Mouse (Mus musculus) liver, embryonic 14 days (tissue): ENCODE measurements around the gene Gm49403. TPM values are rescaled to one million over a fixed set of nuclear protein-coding genes. Genes with fewer than 3 reads are reported as not detected.

Experiments
- polyA plus RNA-seq: library from polyadenylated mRNA; depleted of rRNA; stranded (reverse); fragments of >200 nt; gene quantifications from 2 replicates; pipeline ENCODE4 v1.2.3, GENCODE M21; 2012; rRNA removed

The Gm49403 gene
- not detected in 2 replicates for polyA plus RNA-seq

GRCm38 (mm10) chr19:8883616-8884015 lies at the start of gene Gm49403, which contains the start of gene Lbhd1:
Gene Gm49403 (plus strand): TSS chr19:8883930.
Gene Lbhd1 (plus strand): TSS chr19:8883732.

GRCm38 (mm10) chr19:8837251-8837791 lies 46.4 kb upstream of the Gm49403 start, which contains the start of gene Bscl2:
Gene Bscl2 (plus strand): TSS chr19:8837467.

GRCm38 (mm10) chr19:8839103-8839907 lies 44.4 kb upstream of the Gm49403 start, which contains the start of gene Gng3:
Gene Gng3 (minus strand): TSS chr19:8839194.

GRCm38 (mm10) chr19:8850402-8850901 lies 33.3 kb upstream of the Gm49403 start, which contains the start of gene Lrrn4cl:
Gene Lrrn4cl (plus strand): TSS chr19:8850768.

GRCm38 (mm10) chr19:8871267-8872186 lies 12.2 kb upstream of the Gm49403 start, which contains the start of gene Ubxn1:
Gene Ubxn1 (plus strand): TSS chr19:8871496.

GRCm38 (mm10) chr19:8880311-8881033 lies 3.3 kb upstream of the Gm49403 start, which contains the start of gene Uqcc3:
Gene Uqcc3 (minus strand): TSS chr19:8880923.

GRCm38 (mm10) chr19:8888511-8889385 lies 5.0 kb downstream of the Gm49403 start, which contains the start of the genes 1810009A15Rik and Gm49416:
Gene 1810009A15Rik (plus strand): TSS chr19:8888853.
Gene Gm49416 (plus strand): TSS chr19:8888926.

GRCm38 (mm10) chr19:8892829-8893766 lies 9.4 kb downstream of the Gm49403 start, which contains the start of gene Ints5:
Gene Ints5 (plus strand): TSS chr19:8893005.

GRCm38 (mm10) chr19:8897865-8898495 lies 14.2 kb downstream of the Gm49403 start, which contains the start of gene Ganab:
Gene Ganab (plus strand): TSS chr19:8898071.

GRCm38 (mm10) chr19:8920073-8920736 lies 36.5 kb downstream of the Gm49403 start, which contains the start of gene B3gat3:
Gene B3gat3 (plus strand): TSS chr19:8920374.

GRCm38 (mm10) chr19:8929224-8930088 lies 45.7 kb downstream of the Gm49403 start, which contains the start of the genes Rom1 and Eml3:
Gene Rom1 (minus strand): TSS chr19:8929356.
Gene Eml3 (plus strand): TSS chr19:8929552.

Other genes with a start within 250 kb of the Gm49403 start
- not detected in 2 replicates for gene Chrm1, start 220.1 kb upstream of the Gm49403 start, polyA plus RNA-seq
- 81.8 and 84.2 TPM in 2 replicates for gene Slc3a2, start 160.6 kb upstream of the Gm49403 start, polyA plus RNA-seq
- gene Wdr74, start 148.1 kb upstream of the Gm49403 start, polyA plus RNA-seq: 32.2 and 39.3 TPM in 2 replicates
- 0.75 and 1.0 TPM in 2 replicates for gene 1700092M07Rik, start 143.2 kb upstream of the Gm49403 start, polyA plus RNA-seq
- gene Stx5a, start 142.5 kb upstream of the Gm49403 start, polyA plus RNA-seq: 31.7 and 36.3 TPM in 2 replicates
- gene Nxf1, start 126.9 kb upstream of the Gm49403 start, polyA plus RNA-seq: 85.1 and 95.1 TPM in 2 replicates
- gene Tmem223, start 112.9 kb upstream of the Gm49403 start, polyA plus RNA-seq: 33.9 and 43.4 TPM in 2 replicates
- 51.7 and 63.6 TPM in 2 replicates for gene Tmem179b, start 109.5 kb upstream of the Gm49403 start, polyA plus RNA-seq
- 7.1 and 8.8 TPM in 2 replicates for gene Taf6l, start 97.5 kb upstream of the Gm49403 start, polyA plus RNA-seq
- gene Polr2g, start 85.4 kb upstream of the Gm49403 start, polyA plus RNA-seq: 57.0 and 60.6 TPM in 2 replicates
- 0.74 and 1.0 TPM in 2 replicates for gene Zbtb3, start 81.4 kb upstream of the Gm49403 start, polyA plus RNA-seq
- 16.9 and 19.7 TPM in 2 replicates for gene Ttc9c, start 64.6 kb upstream of the Gm49403 start, polyA plus RNA-seq
- gene Hnrnpul2, start 63.9 kb upstream of the Gm49403 start, polyA plus RNA-seq: 42.8 and 44.0 TPM in 2 replicates
- 1.3 and 1.5 TPM in 2 replicates for gene AC129217.1, start 54.2 kb upstream of the Gm49403 start, polyA plus RNA-seq
- 15.4 and 21.0 TPM in 2 replicates for gene Bscl2, start 46.5 kb upstream of the Gm49403 start, polyA plus RNA-seq
- gene Gng3, start 44.7 kb upstream of the Gm49403 start, polyA plus RNA-seq: 0.01 and 0.05 TPM in 2 replicates
- gene Lrrn4cl, start 33.2 kb upstream of the Gm49403 start, polyA plus RNA-seq: 0.12 TPM in 2 replicates
- 66.5 and 70.7 TPM in 2 replicates for gene Ubxn1, start 12.4 kb upstream of the Gm49403 start, polyA plus RNA-seq
- 24.0 and 25.5 TPM in 2 replicates for gene Uqcc3, start 3.0 kb upstream of the Gm49403 start, polyA plus RNA-seq
- 3.7 and 4.3 TPM in 2 replicates for gene Lbhd1, start 198 bp upstream of the Gm49403 start, polyA plus RNA-seq
- gene 1810009A15Rik, start 4.9 kb downstream of the Gm49403 start, polyA plus RNA-seq: 56.4 and 61.7 TPM in 2 replicates
- 0.08 TPM in 1 of 2 replicates, not detected in the other for gene Gm49416, start 5.0 kb downstream of the Gm49403 start, polyA plus RNA-seq
- 10.3 and 12.8 TPM in 2 replicates for gene Ints5, start 9.1 kb downstream of the Gm49403 start, polyA plus RNA-seq
- gene Ganab, start 14.1 kb downstream of the Gm49403 start, polyA plus RNA-seq: 44.2 and 53.9 TPM in 2 replicates
- 22.5 and 27.4 TPM in 2 replicates for gene B3gat3, start 36.4 kb downstream of the Gm49403 start, polyA plus RNA-seq
- gene Rom1, start 45.4 kb downstream of the Gm49403 start, polyA plus RNA-seq: 1.9 and 2.8 TPM in 2 replicates
- 9.7 and 11.0 TPM in 2 replicates for gene Eml3, start 45.6 kb downstream of the Gm49403 start, polyA plus RNA-seq
- 20.0 and 28.3 TPM in 2 replicates for gene Mta2, start 57.9 kb downstream of the Gm49403 start, polyA plus RNA-seq
- 9.8 and 10.6 TPM in 2 replicates for gene Tut1, start 69.9 kb downstream of the Gm49403 start, polyA plus RNA-seq
- 194 and 208 TPM in 2 replicates for gene Eef1g, start 83.1 kb downstream of the Gm49403 start, polyA plus RNA-seq
- gene Ahnak, start 105.4 kb downstream of the Gm49403 start, polyA plus RNA-seq: 0.90 and 1.2 TPM in 2 replicates
- not detected in 2 replicates for gene Scgb1a1, start 204.0 kb downstream of the Gm49403 start, polyA plus RNA-seq